Mouse (Mus musculus) cerebellum, adult 9-10 months (tissue): ENCODE results near the gene Olfr1358.
A peak's percentile ranks its signal among the peaks of the same experiment; 100 is the strongest.
"Not testable (repeated sequence)": the region's sequence is repeated elsewhere in the genome, so short reads cannot be mapped to it uniquely, and the experiment has no call there.

Experiments
- DNase-seq: peaks from one replicate; pipeline ENCODE4 v3.0.0; 2022

The Olfr1358 gene

GRCm38 (mm10) chr10:78517128-78517527, at the start of gene Olfr1358:
TSS of gene Olfr1358 (plus strand) at chr10:78517428.
- no peak for DNase-seq

GRCm38 (mm10) chr10:78467761-78468310, 49.4 kb upstream of the Olfr1358 start:
- no peak for DNase-seq

- no peak for DNase-seq
Measured at GRCm38 (mm10) chr10:78470582-78471313, 46.5 kb upstream of the Olfr1358 start.

- no peak for DNase-seq
Measured at GRCm38 (mm10) chr10:78472046-78472445, 45.2 kb upstream of the Olfr1358 start.

DNA sequence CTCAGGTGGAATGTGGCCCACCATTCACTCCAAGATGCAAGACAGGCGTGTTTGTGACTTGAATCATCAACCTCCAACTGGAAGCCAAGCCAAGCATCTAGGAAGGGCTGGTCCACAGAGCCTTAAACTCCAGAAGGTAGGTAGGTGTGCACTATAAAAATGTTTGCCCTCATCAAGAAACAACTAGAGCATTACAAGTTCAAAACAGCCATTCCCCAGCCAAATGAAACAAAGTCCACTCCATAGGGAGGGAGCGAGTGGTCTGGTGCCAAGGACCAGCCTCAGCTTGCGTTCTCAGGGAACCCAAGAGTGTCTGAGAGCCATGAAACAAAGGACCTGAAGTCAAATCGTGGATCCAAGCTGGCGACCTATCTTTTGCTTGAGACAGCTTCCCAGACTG, 43.8 kb upstream of the Olfr1358 start:
- DNase-seq = no peak

DNA sequence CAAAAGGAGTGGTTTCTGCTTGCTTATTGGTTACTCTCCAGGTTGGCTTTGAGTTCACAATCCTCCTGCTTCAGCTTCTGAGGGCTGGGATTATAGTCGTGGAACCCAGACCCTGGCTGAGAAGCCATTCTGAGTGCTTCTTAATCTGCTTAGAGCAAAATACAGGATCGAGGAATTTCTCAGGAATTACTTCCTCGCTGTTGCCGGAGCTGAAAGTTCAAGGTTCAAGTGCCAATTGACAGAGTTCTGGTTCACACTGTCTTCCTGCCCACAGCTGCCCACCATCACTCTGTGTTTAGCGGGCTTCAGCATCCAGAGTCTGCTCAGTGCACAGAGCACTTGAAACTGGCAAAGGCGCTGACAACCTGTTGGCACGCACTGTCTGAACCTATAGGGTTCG, 42.5 kb upstream of the Olfr1358 start:
- DNase-seq = no peak

GRCm38 (mm10) chr10:78476821-78477220, 40.4 kb upstream of the Olfr1358 start:
- no peak for DNase-seq

- no peak for DNase-seq
Measured at GRCm38 (mm10) chr10:78480954-78481927, 36.0 kb upstream of the Olfr1358 start.

DNA sequence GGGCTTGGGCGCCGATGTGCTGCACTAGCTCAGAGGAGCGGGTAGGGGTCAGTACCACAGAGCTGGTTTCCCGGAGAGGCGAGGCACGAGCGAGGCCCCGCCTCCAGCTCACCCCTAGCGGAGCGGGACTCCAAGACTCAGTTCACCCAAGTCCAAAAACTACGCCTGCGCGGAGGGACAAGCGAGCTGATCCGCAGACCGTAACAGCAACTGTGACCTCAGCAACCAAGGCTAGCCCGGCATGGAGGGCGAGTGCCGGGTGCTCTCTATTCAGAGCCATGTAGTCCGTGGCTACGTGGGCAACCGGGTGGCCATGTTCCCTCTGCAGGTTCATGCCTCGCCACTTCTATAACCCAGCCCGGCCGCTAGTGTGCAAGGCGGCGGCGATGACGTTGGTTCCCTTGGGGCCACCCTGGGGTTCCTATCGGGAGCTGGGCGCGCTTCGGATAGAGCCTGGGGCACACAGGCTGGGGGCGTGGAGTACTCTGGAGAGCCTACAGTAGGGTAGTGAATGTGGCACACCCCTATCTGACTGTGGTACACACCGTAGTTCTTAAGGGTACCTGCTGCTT, 35.2 kb upstream of the Olfr1358 start:
- no peak for DNase-seq

GRCm38 (mm10) chr10:78485369-78485768, 31.9 kb upstream of the Olfr1358 start:
- DNase-seq = not testable (repeated sequence)

GRCm38 (mm10) chr10:78486871-78487270, 30.4 kb upstream of the Olfr1358 start:
- no peak for DNase-seq

DNA sequence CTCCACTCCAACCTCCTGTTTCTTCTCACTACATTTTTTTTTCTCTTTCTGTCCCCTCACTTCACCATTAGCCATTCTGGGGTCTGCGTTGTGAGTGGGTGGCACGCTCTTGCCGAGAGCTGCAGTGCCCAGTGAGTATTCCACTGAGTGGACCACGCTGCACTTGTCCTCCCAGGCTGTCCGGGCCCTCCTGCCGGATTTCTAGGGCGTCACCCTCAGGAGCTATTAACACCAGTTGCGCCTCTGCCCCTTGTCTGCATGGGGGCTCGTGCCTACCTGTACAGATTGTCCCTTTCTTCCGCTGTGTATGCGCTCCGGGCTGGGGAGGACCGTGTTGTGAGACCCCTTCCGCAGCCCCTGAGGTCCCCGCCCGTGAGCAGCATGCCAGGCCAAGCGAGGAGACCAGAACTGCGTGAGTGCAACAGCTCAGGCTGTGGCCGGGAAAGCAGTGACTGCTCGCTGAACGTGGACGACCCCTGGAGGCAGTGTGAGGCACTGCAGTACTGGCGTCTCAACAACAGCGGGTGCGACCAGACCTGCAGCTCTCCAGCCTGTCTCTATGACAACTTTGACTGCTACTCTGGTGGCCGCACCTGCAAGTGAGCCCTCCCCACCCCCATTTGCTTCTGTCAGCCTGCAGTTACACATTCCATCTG, 29.7 kb upstream of the Olfr1358 start:
- DNase-seq = peak; percentile 78

DNA sequence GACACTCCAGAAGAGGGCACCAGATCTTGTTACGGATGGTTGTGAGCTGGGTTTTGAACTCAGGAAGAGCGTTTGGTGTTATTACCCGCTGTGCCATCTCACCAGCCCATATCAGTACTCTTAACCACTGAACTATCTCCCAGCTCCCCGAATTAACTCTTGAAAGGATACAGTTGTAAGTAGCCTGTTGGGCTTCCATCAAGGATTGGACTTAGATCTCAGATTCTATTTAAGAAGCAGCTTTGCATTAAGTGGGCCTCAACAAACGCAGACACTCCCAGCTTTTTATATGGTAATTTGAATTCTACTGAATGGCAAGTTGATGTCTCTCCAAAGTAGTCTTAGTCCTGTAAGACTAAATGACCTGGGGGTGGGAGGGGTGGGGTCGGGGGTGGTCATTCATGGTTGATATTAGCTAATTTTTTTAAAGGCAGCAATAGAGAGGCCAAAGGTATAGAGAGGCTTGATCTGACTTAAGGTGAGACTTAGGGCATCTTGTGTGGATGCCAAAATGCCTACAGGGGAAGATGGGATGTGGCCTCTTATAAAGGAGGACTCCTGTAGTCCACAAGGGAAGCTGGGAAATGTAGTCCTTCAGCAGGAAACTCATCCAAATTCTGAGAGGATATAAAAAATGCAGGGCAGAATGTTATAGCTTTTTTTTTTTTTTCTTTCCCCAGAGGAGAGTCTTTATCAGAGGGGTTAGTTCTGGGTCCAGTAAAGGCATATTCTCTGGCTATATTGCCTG, 14.1 kb upstream of the Olfr1358 start:
- DNase-seq = no peak

DNA sequence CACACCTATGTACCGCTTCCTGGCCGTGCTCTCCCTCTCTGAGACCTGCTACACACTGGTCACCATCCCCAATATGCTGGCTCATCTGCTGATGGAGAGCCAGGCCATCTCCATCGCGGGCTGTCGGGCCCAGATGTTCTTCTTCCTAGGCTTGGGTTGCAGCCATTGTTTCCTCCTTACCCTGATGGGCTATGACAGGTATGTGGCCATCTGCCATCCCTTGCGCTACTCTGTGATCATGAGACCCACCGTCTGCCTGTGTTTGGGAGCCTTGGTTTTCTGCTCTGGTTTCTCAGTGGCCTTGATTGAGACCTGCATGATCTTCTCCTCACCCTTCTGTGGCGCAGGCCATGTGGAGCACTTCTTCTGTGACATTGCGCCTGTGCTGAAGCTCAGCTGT, 2.6 kb downstream of the Olfr1358 start:
- DNase-seq = no peak

DNA sequence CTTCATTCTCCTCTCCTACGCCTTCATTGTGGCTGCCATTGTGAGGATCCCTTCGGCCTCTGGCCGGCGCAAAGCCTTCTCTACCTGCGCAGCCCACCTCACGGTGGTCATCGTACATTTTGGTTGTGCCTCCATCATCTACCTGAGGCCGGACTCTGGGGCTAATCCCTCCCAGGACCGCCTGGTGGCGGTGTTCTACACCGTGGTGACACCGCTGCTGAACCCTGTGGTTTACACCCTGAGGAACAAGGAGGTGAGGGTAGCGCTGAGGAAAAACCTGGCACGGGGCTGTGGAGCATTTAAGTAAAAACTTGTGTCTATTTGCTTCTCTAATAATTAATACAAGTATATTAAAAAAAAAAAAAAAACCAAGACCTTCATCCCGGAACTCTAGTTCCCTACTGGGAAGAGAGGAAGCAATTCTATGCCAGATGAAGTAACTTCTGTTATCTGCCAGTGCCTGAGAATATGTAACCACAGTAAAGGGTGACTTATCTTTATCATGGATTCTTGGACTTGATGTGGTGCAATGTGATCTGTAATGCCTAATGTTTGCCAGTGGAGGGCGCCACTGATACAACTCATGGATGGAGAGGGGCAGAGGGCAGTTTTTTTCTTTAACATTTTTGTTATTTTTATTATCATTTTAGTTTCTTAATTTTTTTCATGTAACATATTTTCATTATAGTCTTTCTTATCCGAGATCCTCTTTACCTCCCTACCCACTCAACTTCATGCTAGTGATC, 3.2 kb downstream of the Olfr1358 start:
- DNase-seq = no peak

DNA sequence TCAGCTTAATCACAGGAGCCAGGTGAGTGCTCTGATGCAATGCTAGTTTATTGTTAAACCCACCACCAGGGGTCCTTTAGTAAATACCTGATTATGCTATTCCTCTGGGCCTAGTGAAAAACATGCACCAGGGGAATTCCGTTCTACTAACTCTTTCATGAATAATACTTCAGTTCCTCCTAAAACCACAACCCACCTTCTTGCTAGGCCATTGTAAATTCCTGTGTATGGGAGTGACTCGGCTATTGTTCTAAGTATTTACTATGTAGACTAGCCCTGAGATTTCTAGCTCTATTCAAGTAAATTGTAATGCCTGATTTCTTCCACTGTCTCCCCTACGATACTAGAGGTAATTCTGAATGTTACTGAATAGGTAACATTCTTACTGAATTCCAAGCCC, 7.8 kb downstream of the Olfr1358 start:
- DNase-seq = not testable (repeated sequence)

DNA sequence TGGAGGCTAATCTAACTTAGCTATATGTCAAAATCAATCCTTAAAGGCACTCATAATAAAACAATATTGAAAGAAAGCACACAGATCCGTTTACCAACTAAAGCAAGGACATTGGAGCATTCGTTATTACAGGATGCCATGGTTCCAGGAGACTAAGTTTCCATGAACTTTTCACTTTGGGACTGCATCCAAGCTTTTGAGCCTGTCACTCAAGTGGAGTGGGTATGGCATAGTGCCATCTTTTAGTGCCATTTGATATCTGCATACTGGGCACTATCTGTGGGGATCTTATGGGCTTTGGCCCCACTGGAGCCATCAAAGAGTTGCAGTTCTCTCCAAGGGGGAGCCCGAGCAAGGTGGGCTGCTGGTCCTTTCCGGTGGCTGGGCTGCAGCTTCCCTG, 8.3 kb downstream of the Olfr1358 start:
- DNase-seq = no peak

- peak; percentile 46 for DNase-seq
Measured at GRCm38 (mm10) chr10:78540943-78541342, 23.7 kb downstream of the Olfr1358 start.

GRCm38 (mm10) chr10:78565070-78565469, 47.8 kb downstream of the Olfr1358 start:
- no peak for DNase-seq

DNA sequence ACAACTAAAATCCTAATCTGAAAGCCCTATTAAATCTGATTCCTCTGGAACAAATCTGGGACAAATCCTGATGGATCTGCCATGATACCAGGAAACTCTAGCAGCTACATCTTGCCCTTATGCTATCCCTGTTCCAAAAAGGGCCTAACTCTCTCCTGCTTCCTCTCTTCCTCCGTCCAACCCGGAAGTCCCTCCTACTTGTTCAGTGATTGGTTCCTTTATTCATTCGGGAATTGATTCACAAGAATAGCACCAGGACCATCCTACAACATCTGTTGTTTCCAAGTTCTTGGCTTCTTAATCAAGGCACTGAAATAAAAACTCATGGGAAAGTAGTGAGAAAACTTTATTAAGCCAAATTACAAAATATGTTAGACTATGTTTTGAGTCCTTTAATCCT, 52.0 kb downstream of the Olfr1358 start:
- DNase-seq = no peak

- no peak for DNase-seq
Measured at GRCm38 (mm10) chr10:78569686-78570085, 52.5 kb downstream of the Olfr1358 start.
